In the genomic region with DNA sequence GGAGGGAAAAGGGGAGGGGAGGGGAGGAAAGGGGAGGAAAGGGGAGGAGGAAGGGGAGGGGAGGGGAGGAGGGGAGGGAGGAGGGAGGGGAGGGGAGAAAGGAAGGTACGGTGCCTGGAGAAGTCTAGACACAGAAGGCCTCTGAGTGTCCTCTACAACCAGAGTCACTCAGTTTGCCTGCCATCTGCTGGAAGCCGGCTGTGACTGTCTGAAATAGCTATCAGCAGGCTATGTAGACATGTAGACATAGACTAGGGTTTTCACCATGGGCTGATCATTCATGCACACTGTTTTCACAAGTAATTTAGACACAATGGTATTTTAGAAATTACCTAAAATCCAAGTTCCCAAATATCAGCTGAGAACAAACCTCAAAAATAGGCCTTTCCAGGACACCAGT, we compare ENCODE assay signal across 12 mouse cellular contexts.
DNase-seq lines count a peak whose midpoint lies in the region; ATAC-seq and TF ChIP-seq lines count a peak whose summit lies in the region.
"Had no signal": no experiment of that assay in that cellular context is flagged by ENCODE, and none has a peak within 500 bp of the region (broad histone marks: within the 10 kb centered on the region; RNA-seq: fewer than 3 reads in every experiment).

No protein-coding gene starts in this region.

- ATAC-seq in kidney, postnatal 0 days (replicated peaks; ENCODE audit: low FRiP score, low read depth): no peak
- no peak for ATAC-seq in forebrain, embryonic 15.5 days (replicated peaks)
- ATAC-seq: liver, embryonic 12.5 days had no signal

- H3K27me3 ChIP-seq in kidney, postnatal 0 days (ENCODE audit: insufficient read depth, low read length): no peaks in the 10 kb centered on the region
- no peaks in the 10 kb centered on the region for H3K27me3 ChIP-seq in thymus, adult 2 months (ENCODE audit: control insufficient read depth, insufficient read depth, low read length)
- H3K27me3 ChIP-seq in forebrain, embryonic 15.5 days: no peaks in the 10 kb centered on the region
- H3K27me3 ChIP-seq: liver, embryonic 12.5 days had no signal

- no peaks in the 10 kb centered on the region for H3K4me1 ChIP-seq in kidney, postnatal 0 days (replicated peaks; ENCODE audit: insufficient read depth, low read length)
- H3K4me1 ChIP-seq in thymus, adult 2 months (replicated peaks; ENCODE audit: control insufficient read depth, insufficient read depth, low read length): no peaks in the 10 kb centered on the region
- no peaks in the 10 kb centered on the region for H3K4me1 ChIP-seq in forebrain, embryonic 15.5 days
- H3K4me1 ChIP-seq: liver, embryonic 12.5 days had no signal

- peak; percentile 52; the same call in 1 of the 2 replicates for TF ChIP-seq CTCF in kidney, postnatal 0 days (IDR thresholded peaks at IDR 0.05; ENCODE audit: low read depth)
- no peak for TF ChIP-seq CTCF in thymus, adult 2 months (IDR thresholded peaks at IDR 0.05; ENCODE audit: borderline replicate concordance, control insufficient read depth, extremely low read depth, insufficient read depth, low read length, poor library complexity)

- no peak overlapping the region for H3K4me3 ChIP-seq in kidney, postnatal 0 days (replicated peaks; ENCODE audit: low read depth, low read length)
- H3K4me3 ChIP-seq in thymus, adult 2 months (ENCODE audit: control insufficient read depth, insufficient read depth, low read length): no peak overlapping the region
- H3K4me3 ChIP-seq in forebrain, embryonic 15.5 days: no peak overlapping the region
- H3K4me3 ChIP-seq: liver, embryonic 12.5 days had no signal

- H3K36me3 ChIP-seq in kidney, postnatal 0 days (ENCODE audit: insufficient read depth, low read length): no peaks in the 10 kb centered on the region
- H3K36me3 ChIP-seq in thymus, adult 2 months (ENCODE audit: control insufficient read depth, insufficient read depth, low read length): no peaks in the 10 kb centered on the region
- no peaks in the 10 kb centered on the region for H3K36me3 ChIP-seq in forebrain, embryonic 15.5 days
- H3K36me3 ChIP-seq: liver, embryonic 12.5 days had no signal

- H3K9ac ChIP-seq in kidney, postnatal 0 days (ENCODE audit: low read depth, low read length): no peak overlapping the region
- H3K9ac ChIP-seq in forebrain, embryonic 15.5 days (replicated peaks): no peak overlapping the region
- H3K9ac ChIP-seq: liver, embryonic 12.5 days had no signal

- peak; percentile 48 for DNase-seq in embryo, embryonic 10 days (ENCODE audit: low spot score)
- no peak for DNase-seq in embryo, embryonic 9.5 days (ENCODE audit: extremely low spot score)
- peak; percentile 19 for DNase-seq in kidney, postnatal 0 days (ENCODE audit: low spot score)
- no peak for DNase-seq in kidney, adult 18-20 months
- peak; percentile 10 for DNase-seq in thymus, postnatal 0 days (ENCODE audit: low spot score)
- DNase-seq in thymus, adult 2 months: no peak
- DNase-seq in retina, postnatal 1 day: peak; percentile 39
- DNase-seq: right cerebral cortex, adult 18-20 months; thymus, postnatal 36 days had no signal

- no peak overlapping the region for H3K27ac ChIP-seq in kidney, postnatal 0 days
- H3K27ac ChIP-seq in thymus, adult 2 months (ENCODE audit: control insufficient read depth, insufficient read depth, low read length): no peak overlapping the region
- H3K27ac ChIP-seq in forebrain, embryonic 15.5 days (replicated peaks): no peak overlapping the region
- H3K27ac ChIP-seq: liver, embryonic 12.5 days; macrophage had no signal

- 33% methylated on average over 2 of the region's 2 CpGs for WGBS in kidney, postnatal 0 days
- 23% methylated on average over 2 of the region's 2 CpGs for WGBS in thymus, adult 2 months
- WGBS in forebrain, embryonic 15.5 days: 28% methylated on average over 2 of the region's 2 CpGs

- no peaks in the 10 kb centered on the region for H3K9me3 ChIP-seq in kidney, postnatal 0 days (replicated peaks; ENCODE audit: low read length)
- H3K9me3 ChIP-seq in forebrain, embryonic 15.5 days: no peaks in the 10 kb centered on the region
- H3K9me3 ChIP-seq: liver, embryonic 12.5 days had no signal

- TF ChIP-seq POLR2A in thymus, adult 2 months (IDR thresholded peaks at IDR 0.05; ENCODE audit: control insufficient read depth, extremely low read depth, insufficient read depth, low read length, poor library complexity): no peak

- no peak overlapping the region for H3K4me2 ChIP-seq in kidney, postnatal 0 days (ENCODE audit: low read length)
- H3K4me2 ChIP-seq in forebrain, embryonic 15.5 days (replicated peaks): no peak overlapping the region
- H3K4me2 ChIP-seq: liver, embryonic 12.5 days had no signal

Comparison
In these comparisons a context has a peak if more than half of its experiments do, and no peak if none do; other contexts are left out.
1. DNase-seq: peak in embryo, embryonic 10 days (single experiment), kidney, postnatal 0 days (single experiment), thymus, postnatal 0 days (single experiment) and retina, postnatal 1 day (single experiment); none in embryo, embryonic 9.5 days (single experiment), kidney, adult 18-20 months (single experiment) and thymus, adult 2 months (single experiment).